Mouse (Mus musculus) left cerebral cortex, postnatal 4 days (tissue): ENCODE results near the gene Fam83g. TPM values are rescaled to one million over a fixed set of nuclear protein-coding genes. Genes with fewer than 3 reads are reported as not detected.

Experiments used
- total RNA-seq, 2 experiments: library from RNA; stranded (reverse); gene quantifications; 2 replicates each; pipeline ENCODE4 v1.2.3; 2021

The Fam83g gene
- total RNA-seq, 2 experiments from 2014 or later = 0.12 TPM; not detected in 1

Other genes with a start within 250 kb of the Fam83g start
- gene Rnf112, start 230.0 kb upstream of the Fam83g start, total RNA-seq = 100 to 1,000 TPM in 1 of 2 experiments, 10 to 100 TPM in 1; 89.8 to 101 TPM
- 10 to 100 TPM; 10.2 to 12.2 TPM for gene Mfap4, start 198.7 kb upstream of the Fam83g start, total RNA-seq
- 10 to 100 TPM; 65.1 to 69.8 TPM for gene Mapk7, start 189.7 kb upstream of the Fam83g start, total RNA-seq
- gene B9d1, start 178.9 kb upstream of the Fam83g start, total RNA-seq = 10 to 100 TPM; 33.2 to 34.7 TPM
- gene Epn2, start 104.4 kb upstream of the Fam83g start, total RNA-seq = 10 to 100 TPM; 99.3 to 99.6 TPM
- gene Grap, start 30.8 kb upstream of the Fam83g start, total RNA-seq = 1 to 10 TPM; 5.8 to 6.1 TPM
- gene Slc5a10, start 36.7 kb downstream of the Fam83g start, total RNA-seq = under 1 TPM in 1 of 2 experiments, not detected in 1; 0.38 TPM
- 10 to 100 TPM; 47.0 to 47.7 TPM for gene Prpsap2, start 78.0 kb downstream of the Fam83g start, total RNA-seq
- gene Ulk2, start 171.0 kb downstream of the Fam83g start, total RNA-seq = 100 to 1,000 TPM; 127 to 137 TPM
- 10 to 100 TPM; 26.7 to 27.1 TPM for gene Akap10, start 246.2 kb downstream of the Fam83g start, total RNA-seq